Mouse (Mus musculus) neutrophil, adult 59 days (primary cell): ENCODE data around the gene Sugp1. TPM values are rescaled to one million over a fixed set of nuclear protein-coding genes. Genes with fewer than 3 reads are reported as not detected.

Experiments used
- total RNA-seq, 2 experiments: library from RNA; stranded (reverse); gene quantifications; 1 replicate in 1 of 2; 2 replicates in 1 of 2; pipeline ENCODE4 v1.2.4; 2023

Sugp1 gene
- 10 to 100 TPM; 26.8 to 28.6 TPM for total RNA-seq

DNA sequence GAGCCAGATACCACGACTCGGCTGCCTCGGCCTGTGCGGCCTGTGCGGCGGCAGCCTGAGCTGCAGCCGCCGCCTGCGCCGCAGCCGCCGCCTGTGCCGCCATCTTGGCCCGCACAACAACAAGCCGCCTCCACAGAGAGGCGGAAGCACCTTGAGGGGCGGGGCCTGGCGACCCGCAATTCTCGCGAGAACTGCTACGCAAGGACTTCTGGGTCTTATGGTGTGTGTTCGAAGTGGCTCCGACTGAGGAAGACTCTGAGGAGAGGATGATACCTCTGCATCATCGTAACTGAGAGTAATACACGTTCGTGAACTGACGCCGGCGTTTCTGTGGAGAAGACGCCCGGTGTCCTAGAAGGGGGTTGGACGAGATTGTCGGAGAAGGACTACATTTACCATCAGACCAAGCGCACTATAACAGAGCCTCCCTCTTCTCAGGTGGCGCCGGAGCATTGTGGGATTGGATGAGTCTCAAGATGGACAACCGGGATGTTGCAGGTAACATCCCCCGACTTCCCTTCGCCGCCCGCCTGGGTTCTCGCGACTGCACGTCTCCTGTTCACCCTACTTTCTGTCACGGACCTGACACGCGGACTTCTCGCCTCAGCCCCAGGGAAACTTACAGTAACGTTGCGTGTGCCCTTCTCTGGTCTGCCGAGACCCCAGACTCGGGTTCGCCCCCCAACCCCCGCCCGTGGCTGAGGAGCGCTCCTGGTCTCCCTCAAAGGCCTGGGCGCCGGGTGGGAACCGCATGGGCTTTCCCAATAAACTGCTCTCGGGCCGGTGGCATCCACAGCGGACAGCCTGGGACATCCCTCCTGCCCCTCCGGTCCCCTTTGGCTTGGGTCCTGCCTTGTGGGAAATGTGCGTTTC, at the start of gene Sugp1, which contains the start of gene Mau2:
Sugp1 (plus strand) TSS at position 231 of the 873 bp plus-strand sequence.
Mau2 (minus strand) TSS at position 152 of the 873 bp plus-strand sequence.

DNA sequence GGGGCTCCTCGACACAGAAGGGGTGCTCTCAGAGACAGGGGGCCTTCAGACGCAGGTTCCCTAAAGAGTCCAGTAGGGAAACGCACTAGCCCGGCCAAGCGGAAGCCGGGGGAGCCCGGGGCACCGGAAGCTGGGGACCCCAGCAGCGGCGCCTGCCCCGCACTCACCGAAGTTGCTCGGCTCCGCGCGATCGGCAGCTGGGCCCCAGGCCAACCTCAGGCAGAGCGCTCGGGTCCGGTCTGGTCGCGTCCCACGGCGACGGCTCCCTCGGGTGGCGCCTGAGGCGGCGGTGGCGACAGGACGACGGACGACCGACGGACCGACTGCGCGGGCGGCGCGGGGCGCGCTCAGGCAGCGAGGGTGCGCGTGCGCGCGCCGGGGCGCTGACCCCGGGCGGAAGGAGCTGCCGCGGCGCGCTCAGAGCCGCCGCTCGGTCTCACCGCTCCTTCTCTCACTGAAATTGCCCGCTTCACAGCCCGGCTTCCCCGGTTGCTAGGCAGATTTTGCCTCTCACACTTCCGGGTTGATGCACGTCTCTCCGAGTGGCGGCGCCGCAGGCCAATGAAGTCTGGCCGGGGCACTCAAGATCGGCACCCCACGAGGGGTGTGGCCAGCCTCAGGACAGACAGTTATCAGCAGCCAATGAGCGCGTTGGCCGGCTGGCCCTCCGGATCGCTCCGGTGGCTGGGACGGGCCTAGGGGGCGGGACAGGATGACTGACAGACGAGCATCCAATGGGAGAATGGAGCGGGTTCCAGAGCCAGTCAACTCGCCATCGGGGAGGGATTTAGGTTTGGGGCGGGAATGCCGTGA, 46.6 kb upstream of the Sugp1 start, which contains the start of gene Gatad2a:
Gatad2a (minus strand) TSS at position 609 of the 813 bp plus-strand sequence.

DNA sequence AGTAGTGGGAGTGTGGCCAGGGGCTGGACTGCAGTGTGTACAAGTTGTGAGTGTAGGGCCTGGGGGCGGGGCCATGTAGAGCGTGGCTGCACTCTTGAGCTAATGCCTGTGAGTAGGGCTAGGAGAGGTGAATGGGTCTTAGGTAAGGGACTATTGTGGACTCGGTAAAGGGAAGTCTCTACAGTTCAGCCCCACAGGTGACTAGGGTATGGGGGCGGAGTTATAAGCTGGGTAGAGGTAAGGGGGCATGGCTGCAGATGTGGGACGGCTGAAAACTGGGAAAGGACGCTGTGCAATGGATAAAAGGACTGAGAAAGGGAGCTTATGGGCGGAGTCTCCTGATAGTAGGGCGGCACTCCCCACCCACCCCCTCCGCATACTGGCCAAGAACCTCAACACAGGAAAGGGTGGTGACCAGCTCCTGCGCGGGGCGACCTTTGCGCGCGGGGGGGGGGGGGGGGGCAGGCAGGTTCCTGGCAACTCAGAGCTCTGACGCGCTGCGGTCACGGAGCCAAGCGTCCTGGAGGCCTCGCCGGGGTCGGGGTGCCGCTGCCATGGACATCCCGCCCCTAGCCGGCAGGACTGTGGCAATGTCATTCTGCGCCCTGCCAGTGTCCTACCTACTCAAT, 29.9 kb downstream of the Sugp1 start, which contains the start of gene Tm6sf2:
Tm6sf2 (plus strand) TSS at position 484 of the 629 bp plus-strand sequence.

DNA sequence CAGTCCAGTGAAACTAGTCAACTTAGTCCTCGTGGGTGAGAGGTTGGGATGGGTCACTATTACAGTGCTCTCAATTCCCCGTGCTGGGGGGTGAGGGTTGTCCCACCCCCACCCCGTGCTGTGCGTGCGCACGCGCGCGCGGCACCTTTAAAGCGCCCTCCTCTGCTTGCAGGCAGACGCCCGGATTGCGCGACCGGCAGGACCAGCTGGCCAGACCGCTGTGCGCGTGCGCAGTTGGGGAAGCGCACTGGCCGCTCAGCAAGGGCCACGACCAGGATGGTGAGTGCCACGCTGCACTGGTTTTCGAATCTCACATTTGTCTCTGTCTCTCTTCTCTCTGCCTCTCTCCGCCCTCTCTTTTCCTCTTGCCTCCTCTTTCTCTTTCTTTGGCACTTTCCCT, 40.7 kb downstream of the Sugp1 start, which contains the start of gene Hapln4:
Hapln4 (plus strand) TSS at position 173 of the 400 bp plus-strand sequence.

DNA sequence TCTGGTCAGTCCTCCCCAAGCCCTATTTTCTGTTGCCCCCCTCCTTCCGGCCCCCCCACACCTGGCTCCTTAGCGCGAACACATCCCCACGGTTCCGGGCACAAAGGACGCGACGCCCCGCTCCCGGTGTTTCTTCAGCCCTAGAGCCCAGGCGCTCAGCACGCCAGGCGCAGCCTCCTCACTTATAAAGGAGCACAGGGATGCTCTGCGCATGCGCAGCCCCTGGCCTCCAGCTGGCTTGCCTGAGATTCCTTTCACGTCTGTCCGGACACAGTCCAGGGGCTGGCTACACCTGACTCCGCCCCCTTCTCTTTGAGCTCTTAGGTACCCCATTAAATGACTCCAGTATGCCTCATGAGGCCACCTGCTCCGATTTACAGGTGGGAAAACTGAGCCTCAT, 78.1 kb downstream of the Sugp1 start, which contains the start of gene Ncan:
Ncan (minus strand) TSS at position 207 of the 400 bp plus-strand sequence.

Other genes with a start within 250 kb of the Sugp1 start
- 100 to 1,000 TPM; 409 to 453 TPM for gene Gmip, start 234.1 kb upstream of the Sugp1 start, total RNA-seq
- 1 to 10 TPM; 3.1 to 3.6 TPM for gene Lpar2, start 220.4 kb upstream of the Sugp1 start, total RNA-seq
- gene Pbx4, start 210.3 kb upstream of the Sugp1 start, total RNA-seq, result 1 to 10 TPM; 1.1 to 2.9 TPM
- not detected for gene Cilp2, start 155.1 kb upstream of the Sugp1 start, total RNA-seq
- 1 to 10 TPM in 1 of 2 experiments, under 1 TPM in 1; 0.53 to 1.1 TPM for gene Tssk6, start 140.6 kb upstream of the Sugp1 start, total RNA-seq
- 10 to 100 TPM; 57.7 to 58.4 TPM for gene Ndufa13, start 140.3 kb upstream of the Sugp1 start, total RNA-seq
- gene Yjefn3, start 140.1 kb upstream of the Sugp1 start, total RNA-seq, result not detected
- 10 to 100 TPM; 65.9 to 67.4 TPM for gene Gatad2a, start 46.4 kb upstream of the Sugp1 start, total RNA-seq
- 10 to 100 TPM; 69.7 to 79.3 TPM for gene Mau2, start 79 bp upstream of the Sugp1 start, total RNA-seq
- gene Tm6sf2, start 30.1 kb downstream of the Sugp1 start, total RNA-seq, result not detected
- not detected for gene Hapln4, start 40.6 kb downstream of the Sugp1 start, total RNA-seq
- not detected for gene Ncan, start 78.1 kb downstream of the Sugp1 start, total RNA-seq
- 10 to 100 TPM in 1 of 2 experiments, 1 to 10 TPM in 1; 9.9 to 12.9 TPM for gene Nr2c2ap, start 88.5 kb downstream of the Sugp1 start, total RNA-seq
- gene Rfxank, start 96.3 kb downstream of the Sugp1 start, total RNA-seq, result 10 to 100 TPM in 1 of 2 experiments, 1 to 10 TPM in 1; 9.8 to 16.9 TPM
- gene Borcs8, start 96.7 kb downstream of the Sugp1 start, total RNA-seq, result 10 to 100 TPM; 35.8 to 41.5 TPM
- gene Mef2b, start 96.9 kb downstream of the Sugp1 start, total RNA-seq, result under 1 TPM; 0.53 to 0.78 TPM
- 10 to 100 TPM; 22.8 to 24.0 TPM for gene Tmem161a, start 129.5 kb downstream of the Sugp1 start, total RNA-seq
- gene Slc25a42, start 169.5 kb downstream of the Sugp1 start, total RNA-seq, result 1 to 10 TPM; 1.9 to 2.6 TPM
- 10 to 100 TPM; 27.7 to 31.9 TPM for gene Sugp2, start 191.4 kb downstream of the Sugp1 start, total RNA-seq
- 1 to 10 TPM; 4.2 to 5.7 TPM for gene Armc6, start 191.7 kb downstream of the Sugp1 start, total RNA-seq
- 1 to 10 TPM; 8.3 to 9.6 TPM for gene Homer3, start 240.0 kb downstream of the Sugp1 start, total RNA-seq